Mouse (Mus musculus) duodenum, adult 2 months (tissue): ENCODE results near the gene Olfml2a. TPM values are rescaled to one million over a fixed set of nuclear protein-coding genes. Genes with fewer than 3 reads are reported as not detected.

Source experiments
- polyA plus RNA-seq: library from polyadenylated mRNA; depleted of rRNA; stranded (reverse); fragments of >200 nt; gene quantifications from 2 replicates; pipeline ENCODE4 v1.2.3, GENCODE M21; 2012; ENCODE audit warnings: low replicate concordance; rRNA removed

The Olfml2a gene
- 0.46 and 1.1 TPM in 2 replicates for polyA plus RNA-seq

DNA sequence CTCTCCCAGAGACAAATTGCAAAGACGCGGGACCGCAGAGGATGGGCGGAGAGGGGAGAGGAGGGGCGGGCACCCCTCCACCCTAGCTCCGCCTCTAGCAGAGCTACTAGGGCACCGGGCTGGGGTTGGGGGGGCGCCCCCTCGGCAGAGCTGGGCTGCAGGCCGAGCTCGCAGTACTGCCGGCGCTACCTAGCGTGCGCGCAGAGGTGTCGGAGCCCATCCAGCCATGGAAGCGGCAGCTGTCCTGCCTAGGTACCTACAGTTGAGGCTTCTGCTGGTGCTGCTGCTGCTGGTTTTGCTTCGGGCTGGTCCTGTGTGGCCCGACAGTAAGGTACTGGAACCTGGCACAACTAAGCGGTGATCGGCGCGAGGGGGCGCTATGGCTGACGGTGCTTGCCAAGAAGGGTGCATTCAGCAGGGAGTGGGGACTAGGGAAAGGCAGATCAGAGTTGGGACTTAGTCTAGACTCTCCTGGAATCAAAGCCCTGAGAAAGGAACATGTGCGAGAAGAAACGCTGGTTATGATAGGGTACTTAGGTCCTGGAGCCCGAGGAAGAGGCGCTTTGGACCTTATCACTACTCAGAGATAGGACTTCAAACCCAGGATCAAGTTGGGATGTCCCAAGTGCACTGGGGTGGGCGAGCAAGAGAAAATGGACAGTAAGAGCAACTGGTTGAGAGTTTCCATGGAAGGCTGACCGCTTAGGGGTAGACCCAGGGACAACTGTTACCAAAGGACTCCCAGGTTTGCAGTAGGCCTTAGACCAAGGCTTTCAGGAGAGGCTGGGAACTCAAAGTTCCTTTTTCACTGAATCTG is at the start of gene Olfml2a:
Gene Olfml2a, plus strand, starts transcription at position 128 of the 817 bp plus-strand sequence.

DNA sequence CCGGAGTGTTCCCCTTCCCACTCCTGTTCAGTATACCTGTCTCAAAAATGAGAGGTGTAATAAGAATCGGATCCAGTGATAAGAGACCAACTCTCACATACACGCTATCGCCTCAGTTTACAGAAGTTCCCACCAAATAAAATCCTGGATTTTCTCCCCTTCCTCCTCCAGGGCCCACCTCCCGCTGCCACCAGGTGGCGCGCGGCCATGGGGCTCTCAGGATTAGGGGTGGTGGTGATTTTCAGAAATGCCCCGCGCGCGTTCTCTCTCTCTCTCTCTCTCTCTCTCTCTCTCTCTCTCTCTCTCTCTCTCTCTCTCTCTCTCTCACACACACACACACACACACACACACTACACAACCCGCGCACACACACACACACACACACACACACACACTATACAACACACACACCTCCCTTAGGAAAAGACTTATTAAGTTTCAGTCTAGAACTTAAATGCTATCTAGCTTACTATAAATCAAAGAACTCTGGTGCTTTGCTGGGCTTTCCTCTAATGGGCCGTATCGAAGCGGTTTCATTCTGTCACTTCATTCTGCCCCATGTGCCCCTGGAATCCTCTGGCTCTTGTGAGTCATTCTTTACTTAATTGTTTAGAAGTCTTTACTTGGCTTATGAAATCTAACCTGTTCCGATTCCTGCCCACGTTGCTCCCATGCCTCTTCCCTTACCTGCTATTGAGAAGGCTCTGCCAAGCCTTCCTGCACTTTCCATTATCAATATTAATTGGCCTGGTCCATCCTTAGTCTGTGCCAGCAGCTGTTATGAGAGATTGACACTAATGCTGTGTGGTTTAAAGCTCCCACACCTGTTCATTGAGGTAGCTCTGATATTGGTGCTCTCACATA is 4.4 kb upstream of the Olfml2a start, which contains the start of gene Nr6a1:
Gene Nr6a1, minus strand, starts transcription at position 574 of the 865 bp plus-strand sequence.

DNA sequence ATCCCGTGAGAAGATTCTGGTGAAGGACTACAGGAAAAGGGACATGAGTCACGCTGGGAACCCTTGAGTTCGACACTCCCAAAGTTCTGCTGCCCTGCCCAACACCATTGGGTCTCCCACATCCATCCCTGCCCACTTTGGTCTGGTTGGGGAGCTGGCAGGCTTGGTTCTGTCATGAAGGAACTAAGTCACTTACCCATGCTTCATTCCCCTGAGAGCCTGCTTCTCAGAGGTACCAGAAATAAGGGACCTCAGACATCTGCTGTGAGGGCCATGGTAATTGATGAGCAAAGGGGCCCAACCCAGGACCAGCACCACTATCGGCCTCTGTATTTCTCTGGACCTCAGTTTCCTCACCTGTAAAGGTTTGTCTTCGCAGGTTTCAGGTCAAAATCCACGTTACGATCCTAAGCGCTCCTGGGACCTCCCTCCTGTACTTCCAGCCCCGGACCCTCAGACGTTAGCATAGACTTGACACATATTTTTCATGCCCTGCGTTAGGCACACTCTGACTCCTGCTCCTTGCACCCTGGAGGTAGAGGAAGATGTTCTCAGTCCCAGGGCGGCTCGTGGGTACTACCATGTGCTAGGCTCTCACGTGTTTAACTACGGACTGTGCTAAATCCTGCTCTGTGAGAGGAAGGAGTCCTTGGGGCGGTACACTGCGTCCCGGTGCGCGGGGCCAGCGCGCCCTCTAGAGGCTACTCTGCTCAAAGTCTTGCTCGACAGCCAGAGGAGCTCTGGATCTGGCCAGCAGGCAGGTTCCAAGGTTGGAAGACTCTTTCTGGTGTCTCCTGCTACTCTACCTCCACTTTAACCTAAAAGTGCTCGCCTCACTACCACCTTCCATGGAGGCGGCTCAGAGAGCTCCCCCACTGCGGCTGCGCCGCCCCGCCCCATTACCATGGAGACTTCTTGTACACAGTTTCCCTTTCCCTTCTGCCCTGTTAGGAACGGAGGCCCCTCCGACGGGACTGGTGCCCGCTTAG is 65.9 kb downstream of the Olfml2a start, which contains the start of gene Wdr38:
Gene Wdr38, plus strand, starts transcription at position 91 of the 989 bp plus-strand sequence.

DNA sequence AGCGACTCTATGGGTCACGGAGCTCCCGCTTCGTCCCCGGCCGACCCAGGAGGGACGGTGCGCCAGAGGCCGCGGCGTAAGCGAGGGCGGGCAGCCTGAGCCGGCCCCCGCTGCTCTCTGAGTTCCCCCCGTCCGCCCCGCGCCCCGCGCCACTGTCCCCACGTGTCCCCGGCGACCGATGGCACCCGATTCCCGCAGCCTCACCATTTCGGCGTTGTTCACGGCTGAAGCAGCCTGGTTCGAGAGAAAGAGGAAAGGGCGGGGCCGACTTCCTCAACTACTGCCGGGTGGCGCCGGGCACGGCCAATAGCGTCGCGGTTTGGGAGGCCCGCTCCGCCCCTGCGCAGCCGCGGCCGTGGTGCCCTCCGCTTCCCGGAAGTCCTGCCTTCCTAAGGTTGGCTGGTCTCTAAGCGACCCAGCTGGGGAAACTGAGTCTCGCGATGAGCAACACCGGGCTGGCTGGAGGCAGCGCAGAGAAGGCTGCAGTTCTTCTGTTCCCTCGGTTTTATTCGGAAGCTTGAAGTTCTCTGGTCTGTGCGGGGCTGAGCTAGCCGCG is 73.2 kb downstream of the Olfml2a start, which contains the start of gene Arpc5l:
Gene Arpc5l, plus strand, starts transcription at position 469 of the 556 bp plus-strand sequence.

DNA sequence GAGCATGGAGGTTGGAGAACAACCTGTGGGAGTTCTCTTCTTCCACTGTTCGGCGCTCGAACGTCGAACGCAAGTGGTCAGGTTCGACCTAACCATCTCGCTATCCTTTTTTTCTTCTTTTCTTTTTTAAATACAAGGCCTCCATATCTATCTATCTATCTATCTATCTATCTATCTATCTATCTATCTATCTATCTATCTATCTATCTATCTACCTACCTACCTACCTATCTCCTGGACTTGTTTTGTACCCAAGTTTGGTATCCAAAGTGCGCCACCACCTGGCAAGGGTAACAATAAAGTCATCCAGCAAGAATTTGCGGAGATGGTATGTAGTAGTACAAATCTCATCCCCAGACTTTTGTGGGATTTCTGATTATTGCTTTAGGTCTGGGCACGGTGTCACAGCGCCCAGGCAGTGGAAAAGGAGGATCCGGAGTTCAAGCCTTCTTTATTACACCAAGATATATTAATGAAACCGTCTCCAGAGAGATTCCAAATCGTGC is 73.8 kb downstream of the Olfml2a start, which contains the start of gene Rpl35:
Gene Rpl35, minus strand, starts transcription at position 51 of the 506 bp plus-strand sequence.

Other genes with a start within 250 kb of the Olfml2a start
- 0.41 and 0.77 TPM in 2 replicates for gene Nr5a1, start 217.4 kb upstream of the Olfml2a start, polyA plus RNA-seq
- gene Nr6a1, start 4.3 kb upstream of the Olfml2a start, polyA plus RNA-seq, result 2.7 and 5.4 TPM in 2 replicates
- 0.30 and 0.56 TPM in 2 replicates for gene Wdr38, start 65.5 kb downstream of the Olfml2a start, polyA plus RNA-seq
- 25.3 and 27.8 TPM in 2 replicates for gene Arpc5l, start 73.4 kb downstream of the Olfml2a start, polyA plus RNA-seq
- gene Rpl35, start 73.6 kb downstream of the Olfml2a start, polyA plus RNA-seq, result 77.2 and 77.4 TPM in 2 replicates
- gene Golga1, start 133.6 kb downstream of the Olfml2a start, polyA plus RNA-seq, result 7.4 and 8.6 TPM in 2 replicates